Mouse (Mus musculus) left cerebral cortex, postnatal 10 days (tissue): Measurements from ENCODE around the gene Mast4. TPM values are rescaled to one million over a fixed set of nuclear protein-coding genes. Genes with fewer than 3 reads are reported as not detected.

Experiments
- DNase-seq, 2 experiments: peaks; one replicate each; pipeline ENCODE4 v3.0.0; 2021 to 2022; ENCODE audit warnings: low spot score in 2 of 2, mixed read lengths in 1 of 2; ENCODE audit errors: extremely low spot score in 1 of 2
- intact Hi-C: fragments of 180-260 bp; cut with DNase I; formaldehyde crosslinking; loops from one replicate; pipeline ENCODE4 v1.15.1; 2025
- total RNA-seq, 2 experiments: library from RNA; stranded (reverse); gene quantifications; 2 replicates each; pipeline ENCODE4 v1.2.3; 2021

Mast4 gene
- total RNA-seq, 2 experiments from 2014 or later: 32.6 to 35.0 TPM

DNA sequence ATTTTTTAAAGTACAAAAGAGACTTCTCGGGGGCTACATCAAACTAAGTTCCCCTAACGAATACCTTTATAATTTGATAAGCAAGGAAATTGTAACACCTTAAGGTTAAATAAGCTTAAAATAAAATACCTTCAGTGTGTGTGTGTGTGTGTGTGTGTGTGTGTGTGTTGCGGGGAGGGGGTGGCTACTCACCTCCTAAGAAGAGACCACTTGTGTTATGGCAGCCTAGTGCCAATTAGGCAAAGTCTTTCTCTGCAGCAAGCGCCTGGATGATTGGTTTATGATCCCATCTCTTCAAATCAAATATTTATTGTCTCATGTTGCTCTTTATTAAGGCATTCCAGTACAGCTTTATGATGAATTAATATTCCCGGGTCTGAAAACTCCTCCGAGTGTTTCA lies 81.2 kb downstream of the Mast4 start:
- DNase-seq: no peak
- intact Hi-C loops: no loop called here

DNA sequence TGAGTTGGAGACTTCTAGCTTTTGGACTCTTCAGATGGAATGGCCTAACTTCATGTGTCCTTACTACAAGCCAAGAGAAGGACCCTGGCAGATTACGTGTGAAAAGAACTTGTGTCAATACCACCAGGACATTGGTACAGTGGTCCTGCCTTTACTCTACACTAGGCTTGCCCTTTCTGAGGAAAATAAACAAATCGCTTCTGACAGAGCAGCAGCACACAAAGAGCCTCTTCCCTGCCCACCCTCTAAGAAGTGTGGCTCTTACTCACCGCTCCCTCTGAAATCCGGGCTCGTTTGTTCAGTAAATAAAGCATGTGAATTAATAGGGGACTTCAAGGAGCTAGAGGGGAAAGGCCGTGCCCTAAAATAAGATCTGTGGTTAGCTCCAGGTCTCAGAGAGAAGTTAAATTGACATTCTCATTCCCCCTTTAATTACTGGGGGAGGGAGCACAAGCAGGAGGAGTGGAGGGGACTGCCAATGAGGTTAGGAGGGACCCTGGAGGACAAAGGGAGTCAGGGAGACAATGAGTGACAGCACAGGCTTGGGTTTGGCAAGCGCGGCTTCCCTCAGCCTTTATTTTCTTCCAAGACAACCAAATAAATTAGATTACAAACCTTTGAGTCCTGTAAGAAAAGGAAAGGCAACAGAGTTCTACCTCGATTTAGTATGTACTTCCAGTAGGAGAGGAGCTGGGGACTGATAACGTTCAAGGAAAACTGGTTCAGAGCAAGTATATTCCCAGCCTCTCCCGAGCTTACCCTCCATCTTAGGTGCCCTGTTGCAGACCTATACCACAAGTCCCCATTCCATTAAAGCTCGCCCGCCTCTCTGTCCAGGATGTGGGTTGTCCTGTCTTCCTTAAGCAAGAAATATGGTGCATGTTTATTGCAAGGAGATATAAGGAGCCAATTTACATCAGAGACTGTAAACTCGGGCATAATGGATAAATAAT lies 85.9 kb downstream of the Mast4 start:
- intact Hi-C loops: no loop called here
- no peak for DNase-seq

DNA sequence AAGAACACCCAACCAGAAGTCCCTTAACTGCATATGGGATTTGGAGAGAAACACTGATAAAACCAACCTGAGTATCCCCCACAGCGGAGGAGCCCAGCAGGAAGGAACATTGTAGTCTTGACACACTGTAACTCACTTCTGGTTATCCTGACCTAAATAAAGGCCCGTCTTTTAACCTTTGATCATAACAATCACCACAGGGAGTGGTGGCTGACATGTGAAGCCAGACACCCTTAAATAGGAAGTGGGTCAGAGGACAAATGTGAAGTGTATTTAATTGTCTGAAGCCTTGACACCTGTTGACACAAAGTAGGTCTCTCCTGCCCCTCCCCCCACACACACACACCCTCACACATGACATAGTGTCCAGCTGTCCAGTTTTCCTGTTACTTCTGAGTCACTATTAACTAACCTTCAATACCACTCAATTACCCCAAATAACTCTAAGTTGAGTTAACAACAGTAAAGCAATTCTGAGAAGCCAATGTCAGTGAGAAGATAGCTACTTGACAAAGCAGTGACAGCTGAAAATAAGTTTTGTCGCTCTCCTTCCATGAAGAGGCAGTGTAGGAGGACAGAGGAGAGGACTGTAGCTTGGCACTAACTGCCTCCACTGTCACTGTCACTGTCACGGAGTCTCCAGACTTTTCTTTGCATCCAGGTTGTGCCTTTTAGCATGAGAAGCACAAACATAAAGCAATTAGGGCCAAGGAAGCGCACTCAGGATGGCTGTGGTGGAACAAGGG lies 87.2 kb downstream of the Mast4 start:
- no peak for DNase-seq
- intact Hi-C loops: no loop called here

- intact Hi-C loops: no loop called here
- no peak for DNase-seq
Observed at GRCm38 (mm10) chr13:103245431-103245830, 88.9 kb downstream of the Mast4 start.

GRCm38 (mm10) chr13:103244053-103244452 lies 90.2 kb downstream of the Mast4 start:
- DNase-seq: no peak
- intact Hi-C loops: no loop called here

- DNase-seq: no peak
- intact Hi-C loops: no loop called here
Observed at GRCm38 (mm10) chr13:103241092-103241491, 93.2 kb downstream of the Mast4 start.

GRCm38 (mm10) chr13:103239654-103240053 lies 94.6 kb downstream of the Mast4 start:
- DNase-seq: no peak
- intact Hi-C loops: no loop called here

GRCm38 (mm10) chr13:103238034-103238705 lies 96.1 kb downstream of the Mast4 start:
- DNase-seq: no peak
- intact Hi-C loops: no loop called here

GRCm38 (mm10) chr13:103232171-103232570 lies 102.1 kb downstream of the Mast4 start:
- intact Hi-C loops: no loop called here
- no peak for DNase-seq

GRCm38 (mm10) chr13:103229069-103229468 lies 105.2 kb downstream of the Mast4 start:
- intact Hi-C loops: no loop called here
- DNase-seq: no peak

DNA sequence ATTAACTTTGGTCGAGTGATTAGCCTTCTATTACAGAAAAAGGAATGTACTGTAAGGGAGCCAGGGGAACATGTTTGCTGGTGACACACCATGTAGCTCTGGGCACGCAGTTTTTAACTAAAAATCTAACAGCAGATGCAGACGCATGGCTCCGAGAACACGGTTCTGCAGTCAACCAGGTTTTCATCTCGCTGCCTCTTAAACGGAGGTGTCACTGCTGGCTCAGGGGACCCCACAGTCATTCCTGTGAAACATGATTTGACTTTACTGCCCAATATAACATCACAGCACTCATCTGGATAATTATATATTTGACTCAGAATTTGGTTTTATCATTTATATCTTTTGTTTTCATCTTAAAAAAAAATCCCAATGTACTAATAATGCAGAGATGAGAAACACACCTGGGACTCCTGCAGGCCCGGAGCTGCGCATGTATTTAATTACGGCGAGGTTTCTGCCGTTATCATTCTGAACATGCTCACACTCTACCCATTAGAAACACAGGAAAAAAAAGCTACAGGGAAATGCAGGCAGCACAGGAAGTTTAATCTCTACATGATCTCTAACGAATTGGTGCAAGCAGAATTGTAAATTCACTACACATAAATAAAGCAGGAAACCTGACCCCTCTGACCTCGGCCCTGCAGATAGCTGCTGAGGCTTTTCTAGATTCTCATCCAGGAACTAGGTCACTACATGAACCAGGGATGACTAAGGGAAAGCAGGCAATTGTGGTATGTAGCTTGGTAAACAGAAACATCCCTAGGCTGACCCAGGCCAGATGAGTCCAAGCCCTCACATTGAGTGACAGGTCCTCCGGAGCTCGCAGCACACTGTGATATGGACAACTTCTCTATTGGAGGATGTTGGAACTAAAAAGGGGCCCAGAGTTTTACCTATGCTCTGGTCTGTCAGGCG lies 108.1 kb downstream of the Mast4 start:
- intact Hi-C loops: no loop called here
- peak in 1 of 2 experiments; percentile 47 for DNase-seq

GRCm38 (mm10) chr13:103225217-103225894 lies 108.9 kb downstream of the Mast4 start:
- intact Hi-C loops: no loop called here
- no peak for DNase-seq

DNA sequence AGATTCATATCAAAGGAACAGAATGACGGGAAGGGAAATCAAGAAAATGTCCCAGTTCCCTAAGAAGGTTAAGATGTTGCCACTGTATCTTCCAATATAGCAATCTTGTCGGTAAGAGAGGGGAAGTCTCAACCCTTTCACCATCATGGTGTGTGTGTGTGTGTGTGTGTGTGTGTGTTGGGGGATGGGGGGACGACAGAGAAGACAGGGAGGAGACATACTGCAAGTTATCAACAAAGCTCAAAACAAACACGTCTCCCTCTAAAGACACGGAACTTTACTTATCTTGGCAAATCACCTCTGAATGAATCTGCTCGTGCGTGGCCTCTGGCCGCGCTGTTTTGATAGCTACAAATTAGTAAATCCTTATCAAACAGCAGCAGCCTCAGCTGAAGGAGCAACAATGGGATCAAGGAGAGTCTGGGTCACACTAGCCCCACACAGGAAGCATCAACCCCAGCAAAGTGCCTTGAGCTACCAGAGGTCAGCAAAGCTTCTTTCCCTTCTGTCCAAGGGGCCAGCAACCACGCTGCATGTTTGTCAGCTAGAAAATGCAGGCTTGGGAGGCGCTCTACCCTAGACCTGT lies 113.7 kb downstream of the Mast4 start:
- intact Hi-C loops: no loop called here

GRCm38 (mm10) chr13:103219999-103220398 lies 114.3 kb downstream of the Mast4 start:
- no peak for DNase-seq
- intact Hi-C loops: no loop called here

More for the DNA sequence above, 113.7 kb downstream of the Mast4 start:
- DNase-seq: no peak

GRCm38 (mm10) chr13:103217486-103217885 lies 116.8 kb downstream of the Mast4 start:
- intact Hi-C loops: no loop called here
- DNase-seq: no peak

- intact Hi-C loops: no loop called here
- DNase-seq: no peak
Observed at GRCm38 (mm10) chr13:103214506-103214905, 119.8 kb downstream of the Mast4 start.

DNA sequence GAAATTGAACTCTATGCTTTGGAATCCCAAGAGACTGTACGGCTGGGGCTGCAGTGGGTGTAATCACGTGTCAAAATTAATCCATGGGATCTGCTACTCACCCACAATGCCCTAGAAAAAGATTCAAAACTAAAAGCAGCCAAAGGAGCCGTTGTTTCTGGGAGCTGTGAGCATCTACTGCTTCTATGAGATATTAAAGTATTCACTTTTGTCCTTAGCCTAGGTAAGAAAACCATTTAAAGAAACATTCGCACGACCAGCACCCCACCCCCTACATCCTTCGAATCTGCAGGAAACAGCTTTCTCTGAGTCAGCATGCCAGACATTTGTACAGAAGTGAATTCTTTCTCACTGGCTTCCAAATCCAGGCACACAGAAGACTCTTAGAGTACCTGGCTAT lies 122.3 kb downstream of the Mast4 start:
- intact Hi-C loops: no loop called here
- DNase-seq: no peak
